Mouse (Mus musculus) urinary bladder, postnatal 25 days (tissue): Measurements from ENCODE around the gene Ppard.
A peak's percentile ranks its signal among the peaks of the same experiment; 100 is the strongest.

Experiments
- DNase-seq: peaks from one replicate; pipeline ENCODE4 v3.0.0; 2022; ENCODE audit warnings: low spot score

Ppard gene

GRCm38 (mm10) chr17:28255651-28256050, 23.2 kb downstream of the Ppard start:
- no peak for DNase-seq

- DNase-seq = peak; percentile 48
Observed at GRCm38 (mm10) chr17:28256651-28257328, 24.3 kb downstream of the Ppard start.

- DNase-seq = no peak
Observed at GRCm38 (mm10) chr17:28258325-28258724, 25.8 kb downstream of the Ppard start.

- DNase-seq = no peak
Observed at GRCm38 (mm10) chr17:28259890-28260542, 27.5 kb downstream of the Ppard start.

- DNase-seq = no peak
Observed at GRCm38 (mm10) chr17:28260543-28260909, 28.0 kb downstream of the Ppard start.

- DNase-seq = no peak
Observed at GRCm38 (mm10) chr17:28261795-28262194, 29.3 kb downstream of the Ppard start.

GRCm38 (mm10) chr17:28263181-28263894, 30.8 kb downstream of the Ppard start:
- DNase-seq = no peak

GRCm38 (mm10) chr17:28267251-28267650, 34.8 kb downstream of the Ppard start:
- no peak for DNase-seq

- DNase-seq = no peak
Observed at GRCm38 (mm10) chr17:28270165-28270564, 37.7 kb downstream of the Ppard start.

GRCm38 (mm10) chr17:28271537-28272266, 39.2 kb downstream of the Ppard start:
- no peak for DNase-seq

- no peak for DNase-seq
Observed at GRCm38 (mm10) chr17:28272281-28272680, 39.8 kb downstream of the Ppard start.

- DNase-seq = no peak
Observed at GRCm38 (mm10) chr17:28272837-28273236, 40.3 kb downstream of the Ppard start.

GRCm38 (mm10) chr17:28274739-28275138, 42.2 kb downstream of the Ppard start:
- no peak for DNase-seq

- no peak for DNase-seq
Observed at GRCm38 (mm10) chr17:28277226-28277625, 44.7 kb downstream of the Ppard start.

- no peak for DNase-seq
Observed at GRCm38 (mm10) chr17:28277721-28278120, 45.2 kb downstream of the Ppard start.

GRCm38 (mm10) chr17:28278156-28278555, 45.7 kb downstream of the Ppard start:
- no peak for DNase-seq

- no peak for DNase-seq
Observed at GRCm38 (mm10) chr17:28279236-28279635, 46.7 kb downstream of the Ppard start.

- no peak for DNase-seq
Observed at GRCm38 (mm10) chr17:28279780-28280422, 47.4 kb downstream of the Ppard start.

- DNase-seq = no peak
Observed at GRCm38 (mm10) chr17:28280423-28280800, 47.9 kb downstream of the Ppard start.

GRCm38 (mm10) chr17:28280831-28281377, 48.4 kb downstream of the Ppard start:
- DNase-seq = no peak

GRCm38 (mm10) chr17:28281866-28282441, 49.5 kb downstream of the Ppard start:
- DNase-seq = no peak
